Mouse (Mus musculus) heart, adult 2 months (tissue): Measurements from ENCODE around the gene Slc22a20.

Experiments
- CTCF ChIP-seq: fragments of 200-600 bp; IDR thresholded peaks from 2 replicates; pipeline ENCODE4 v1.8.1; 2022; ENCODE audit warnings: antibody characterized with exemption, mild to moderate bottlenecking, moderate library complexity
- EP300 ChIP-seq: fragments of 200-500 bp; IDR thresholded peaks from 2 replicates; pipeline ENCODE4 v1.6.1; 2011; ENCODE audit warnings: low read depth, low read length, control low read depth; ENCODE audit not compliant: insufficient read depth

DNA sequence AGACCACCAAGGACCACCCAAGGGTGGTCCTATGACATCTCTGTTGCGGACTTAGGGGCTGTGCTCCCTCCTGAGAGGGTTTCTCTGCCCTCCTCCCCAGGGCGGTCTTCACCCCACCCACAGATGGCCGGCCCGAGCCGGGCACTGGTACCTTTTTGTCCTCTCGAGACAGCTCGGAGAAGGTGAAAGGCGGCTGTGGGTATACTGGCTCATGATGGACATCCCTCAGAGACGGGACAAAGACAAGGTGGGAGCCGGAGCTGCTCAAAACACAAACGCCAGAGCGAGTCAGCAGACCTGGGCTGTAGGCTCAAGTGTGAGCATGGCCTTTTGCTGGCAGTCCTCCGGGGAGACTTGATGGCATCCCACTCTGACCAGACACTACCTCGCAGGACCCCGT, 42.5 kb downstream of the Slc22a20 start:
- TF ChIP-seq CTCF: no peak
- TF ChIP-seq EP300: no peak
